Mouse (Mus musculus): ENCODE measurements around the gene Obscn.
A peak's percentile ranks its signal among the peaks of the same experiment; 100 is the strongest.

DNA sequence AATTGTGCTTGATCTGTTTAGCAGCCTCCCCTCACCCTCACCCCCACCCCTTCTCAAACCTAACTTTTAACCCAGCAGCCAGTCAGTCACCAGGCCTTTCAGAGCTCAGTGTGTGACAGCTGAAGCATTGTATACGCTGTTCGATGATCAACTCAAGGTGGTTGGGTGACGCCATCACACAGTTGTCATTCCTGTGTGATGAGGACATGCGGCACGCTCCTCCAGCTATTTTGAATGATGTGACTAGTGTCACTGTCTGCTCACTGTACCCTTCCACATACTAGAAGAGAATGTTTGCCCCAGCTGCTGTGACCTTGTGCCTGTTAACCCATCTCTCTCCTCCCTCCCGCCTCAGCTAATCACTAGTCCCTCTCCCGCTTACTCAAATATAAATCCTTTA, 18.0 kb upstream of the Obscn start:
- TF ChIP-seq CTCF (IDR thresholded peaks at IDR 0.05) (no peak), EP300 (IDR thresholded peaks at IDR 0.05; ENCODE audit: insufficient read depth, low read depth, low read length) (0 out of 2 replicates have a peak, but pooled peaks have one; percentile 20)

Measured in heart, adult 2 months (tissue).